In genomic region chr4:124792114-124792513, GRCm38 (mm10) we compare ENCODE assay signal across 19 mouse cellular contexts. TPM values are rescaled to one million over a fixed set of nuclear protein-coding genes. Genes with fewer than 3 reads are reported as not detected.
A peak's percentile ranks its signal among the peaks of the same experiment; 100 is the strongest.
DNase-seq lines count a peak whose midpoint lies in the region; ATAC-seq and TF ChIP-seq lines count a peak whose summit lies in the region.
"Had no signal": no experiment of that assay in that cellular context is flagged by ENCODE, and none has a peak within 500 bp of the region (broad histone marks: within the 10 kb centered on the region; RNA-seq: fewer than 3 reads in every experiment).

No protein-coding gene starts in this region.

- H3K27me3 ChIP-seq in forebrain, postnatal 0 days (ENCODE audit: insufficient read depth, low read length): no peaks in the 10 kb centered on the region
- H3K27me3 ChIP-seq: heart, embryonic 15.5 days; intestine, embryonic 15.5 days had no signal

- H3K4me2 ChIP-seq in forebrain, postnatal 0 days (ENCODE audit: low read depth): no peak overlapping the region
- H3K4me2 ChIP-seq: heart, embryonic 11.5 days; heart, embryonic 15.5 days; hindbrain, embryonic 14.5 days; intestine, embryonic 15.5 days had no signal

- no peak overlapping the region for H3K9ac ChIP-seq in forebrain, postnatal 0 days
- H3K9ac ChIP-seq: heart, embryonic 15.5 days; hindbrain, embryonic 14.5 days; intestine, embryonic 15.5 days had no signal

- no peak for TF ChIP-seq CTCF in forebrain, postnatal 0 days (IDR thresholded peaks at IDR 0.05; ENCODE audit: low read depth)

- WGBS in forebrain, postnatal 0 days: 85% methylated on average over 8 of the region's 8 CpGs

- no peak overlapping the region for H3K27ac ChIP-seq in forebrain, postnatal 0 days (ENCODE audit: low read depth, low read length)
- H3K27ac ChIP-seq: embryonic facial prominence, embryonic 10.5 days; heart, embryonic 15.5 days; hindbrain, embryonic 14.5 days; intestine, embryonic 15.5 days had no signal

- H3K4me3 ChIP-seq in forebrain, postnatal 0 days (ENCODE audit: low read depth, low read length): no peak overlapping the region
- H3K4me3 ChIP-seq: embryonic facial prominence, embryonic 10.5 days; heart, embryonic 15.5 days; intestine, embryonic 15.5 days had no signal

- no peaks in the 10 kb centered on the region for H3K9me3 ChIP-seq in forebrain, postnatal 0 days (ENCODE audit: low read length)
- H3K9me3 ChIP-seq: embryonic facial prominence, embryonic 10.5 days; G1E; heart, embryonic 15.5 days; intestine, embryonic 15.5 days had no signal

- no peak for ATAC-seq in forebrain, postnatal 0 days
- ATAC-seq in CD4-positive, CD25-positive, alpha-beta regulatory T cell, adult 4 months: no peak
- ATAC-seq: forebrain, embryonic 14.5 days; intestine, embryonic 15.5 days had no signal

- H3K36me3 ChIP-seq in forebrain, postnatal 0 days (ENCODE audit: insufficient read depth): peaks cover 72% of the 10 kb centered on the region

- H3K4me1 ChIP-seq in forebrain, postnatal 0 days (ENCODE audit: insufficient read depth): no peaks in the 10 kb centered on the region
- H3K4me1 ChIP-seq: embryonic facial prominence, embryonic 10.5 days; heart, embryonic 15.5 days; intestine, embryonic 15.5 days had no signal

- DNase-seq in cerebellum, adult 11 months: peak; percentile 41
- peak; percentile 64 to 75 for DNase-seq in cerebellum, adult 18-20 months
- DNase-seq in cerebellum, adult 9-11 months: peak; percentile 77
- peak; percentile 58 to 65 for DNase-seq in cerebellum, postnatal 36 days
- DNase-seq in forebrain, postnatal 0 days: no peak
- no peak for DNase-seq in adrenal gland, postnatal 36 days
- DNase-seq: adrenal gland, adult 8-10 months; gastrocnemius, postnatal 10 days; heart, adult 18-20 months; heart, postnatal 14 days; kidney, adult 18-20 months had no signal

RNA-seq across cellular contexts. Expression of gene Mtf1, which starts 9.8 kb away (rescaled TPM):
- total RNA-seq in forebrain, postnatal 0 days (2014; rRNA removed): 12.1 and 15.6 TPM in 2 replicates
- 24.4 and 30.7 TPM in 2 replicates for polyA plus RNA-seq in forebrain, postnatal 0 days (2015; fragmentation: Nextera tagmentation; extraction: Ambion mirVana)
- 10 to 100 TPM; 16.0 to 16.7 TPM for polyA plus RNA-seq in CD4-positive, CD25-positive, alpha-beta regulatory T cell, adult 4 months (2017; shearing (Covaris generic))
- 10 to 100 TPM; 21.7 to 26.6 TPM for total RNA-seq in adrenal gland, postnatal 36 days (2021)

RNA-seq across cellular contexts. Expression of gene Inpp5b, which starts 50.5 kb away (rescaled TPM):
- 17.9 and 21.7 TPM in 2 replicates for total RNA-seq in forebrain, postnatal 0 days (2014; rRNA removed)
- polyA plus RNA-seq in forebrain, postnatal 0 days (2015; fragmentation: Nextera tagmentation; extraction: Ambion mirVana): 8.0 and 11.2 TPM in 2 replicates
- polyA plus RNA-seq in CD4-positive, CD25-positive, alpha-beta regulatory T cell, adult 4 months (2017; shearing (Covaris generic)): 100 to 1,000 TPM in 1 of 2 experiments, 10 to 100 TPM in 1; 88.0 to 146 TPM
- 10 to 100 TPM; 15.9 to 21.0 TPM for total RNA-seq in adrenal gland, postnatal 36 days (2021)

RNA-seq across cellular contexts. Expression of gene Yrdc, which starts 58.4 kb away (rescaled TPM):
- 81.7 and 82.2 TPM in 2 replicates for total RNA-seq in forebrain, postnatal 0 days (2014; rRNA removed)
- polyA plus RNA-seq in forebrain, postnatal 0 days (2015; fragmentation: Nextera tagmentation; extraction: Ambion mirVana): 67.3 and 70.5 TPM in 2 replicates
- polyA plus RNA-seq in CD4-positive, CD25-positive, alpha-beta regulatory T cell, adult 4 months (2017; shearing (Covaris generic)): 1 to 10 TPM; 4.9 to 5.6 TPM
- total RNA-seq in adrenal gland, postnatal 36 days (2021): 10 to 100 TPM; 47.0 to 50.6 TPM

RNA-seq across cellular contexts. Expression of gene 1110065P20Rik, which starts 58.9 kb away (rescaled TPM):
- 144 and 167 TPM in 2 replicates for total RNA-seq in forebrain, postnatal 0 days (2014; rRNA removed)
- 141 and 162 TPM in 2 replicates for polyA plus RNA-seq in forebrain, postnatal 0 days (2015; fragmentation: Nextera tagmentation; extraction: Ambion mirVana)
- 1 to 10 TPM; 2.3 to 3.3 TPM for polyA plus RNA-seq in CD4-positive, CD25-positive, alpha-beta regulatory T cell, adult 4 months (2017; shearing (Covaris generic))
- total RNA-seq in adrenal gland, postnatal 36 days (2021): 10 to 100 TPM; 43.4 to 49.2 TPM

Comparison
In these comparisons a context has a peak if more than half of its experiments do, and no peak if none do; other contexts are left out.
1. DNase-seq: peak in cerebellum, adult 11 months (single experiment), cerebellum, adult 18-20 months (2 of 2), cerebellum, adult 9-11 months (single experiment) and cerebellum, postnatal 36 days (2 of 2); none in forebrain, postnatal 0 days (single experiment) and adrenal gland, postnatal 36 days (0 of 2).